Mouse (Mus musculus): Measurements from ENCODE around the gene Dnajc12.

DNA sequence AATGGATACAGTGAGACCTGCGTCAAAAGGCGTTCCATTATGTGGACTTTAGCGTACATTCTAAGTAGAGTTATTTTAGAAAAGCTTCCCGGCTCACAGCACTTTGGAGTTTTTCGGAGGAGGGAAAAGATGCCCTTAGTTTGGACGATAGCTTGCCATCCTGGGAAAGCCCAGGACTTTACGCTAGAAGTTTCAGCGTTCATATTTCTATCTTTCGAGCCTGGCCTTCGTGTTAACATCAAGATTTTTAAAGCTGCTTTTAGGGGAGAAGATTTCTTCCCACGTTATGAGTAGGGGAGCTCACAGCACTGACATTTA, 46.7 kb downstream of the Dnajc12 start:
- TF ChIP-seq CHD2 (IDR thresholded peaks at IDR 0.05; ENCODE audit: low read depth, low read length) (no peak), ZNF384 (IDR thresholded peaks at IDR 0.05; ENCODE audit: low read depth, low read length) (no peak), MAFK (IDR thresholded peaks at IDR 0.05; ENCODE audit: insufficient read depth, low read depth, low read length) (no peak)

All from ES-E14 (cell line).